ENCODE assay signal across 7 mouse cellular contexts in the genomic region with DNA sequence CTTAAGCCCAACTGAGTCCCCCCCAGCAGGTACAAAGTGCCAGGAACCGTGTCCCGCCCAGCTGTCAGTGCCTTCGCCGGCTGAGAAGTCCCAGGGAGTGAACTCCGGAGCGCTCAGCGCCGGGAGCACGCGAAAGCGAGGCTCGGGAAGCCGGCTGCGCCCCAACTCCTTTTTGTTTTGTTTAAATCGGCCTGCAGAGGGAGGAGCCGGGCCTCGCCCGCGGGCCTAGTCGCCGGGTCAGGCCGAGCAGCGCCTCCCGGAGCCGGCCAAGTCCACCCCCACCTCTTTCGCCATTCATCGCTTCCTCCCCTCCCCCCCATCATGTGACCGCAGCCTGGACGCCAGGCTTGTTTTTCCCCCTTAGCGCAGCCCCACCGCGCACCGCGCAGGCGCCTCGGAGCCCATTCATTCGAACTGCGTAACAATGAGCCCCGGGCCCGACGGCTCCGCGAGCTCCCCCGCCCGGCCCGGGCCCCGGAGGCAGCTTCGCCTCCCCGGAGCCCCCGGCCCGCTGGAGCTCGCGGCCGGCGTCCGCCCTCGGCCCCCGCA. TPM values are rescaled to one million over a fixed set of nuclear protein-coding genes. Genes with fewer than 3 reads are reported as not detected.
DNase-seq lines count a peak whose midpoint lies in the region; ATAC-seq lines count a peak whose summit lies in the region.

No protein-coding gene starts in this region.

- H3K27ac ChIP-seq in embryonic facial prominence, embryonic 12.5 days: peak overlapping the region; percentile 99
- peak overlapping the region; percentile 97 for H3K27ac ChIP-seq in limb, embryonic 11.5 days (replicated peaks; ENCODE audit: low read depth, low read length)
- peak overlapping the region; percentile 98 for H3K27ac ChIP-seq in midbrain, embryonic 14.5 days (replicated peaks; ENCODE audit: low read depth, low read length)

- ATAC-seq in embryonic facial prominence, embryonic 12.5 days (ENCODE audit: insufficient number of reproducible peaks, insufficient read depth, low FRiP score, low TSS enrichment): peak; percentile 72
- ATAC-seq in limb, embryonic 11.5 days (ENCODE audit: insufficient number of reproducible peaks, low FRiP score, low TSS enrichment, low read depth): peak; percentile 65
- peak; percentile 83 for ATAC-seq in midbrain, embryonic 14.5 days (ENCODE audit: low FRiP score, low TSS enrichment)

- no peaks in the 10 kb centered on the region for H3K36me3 ChIP-seq in embryonic facial prominence, embryonic 12.5 days
- no peaks in the 10 kb centered on the region for H3K36me3 ChIP-seq in limb, embryonic 11.5 days (ENCODE audit: control insufficient read depth, insufficient read depth, low read length)
- H3K36me3 ChIP-seq in midbrain, embryonic 14.5 days (ENCODE audit: control insufficient read depth, insufficient read depth, low read length): no peaks in the 10 kb centered on the region

- H3K4me3 ChIP-seq in embryonic facial prominence, embryonic 12.5 days: peak overlapping the region; percentile 92
- peak overlapping the region; percentile 85 for H3K4me3 ChIP-seq in limb, embryonic 11.5 days (ENCODE audit: low read depth, low read length)
- H3K4me3 ChIP-seq in midbrain, embryonic 14.5 days (replicated peaks; ENCODE audit: low read depth, low read length): peak overlapping the region; percentile 91

- no peaks in the 10 kb centered on the region for H3K27me3 ChIP-seq in embryonic facial prominence, embryonic 12.5 days
- no peaks in the 10 kb centered on the region for H3K27me3 ChIP-seq in limb, embryonic 11.5 days (ENCODE audit: control insufficient read depth, insufficient read depth, low read length)
- no peaks in the 10 kb centered on the region for H3K27me3 ChIP-seq in midbrain, embryonic 14.5 days (ENCODE audit: control insufficient read depth, insufficient read depth, low read length)

- H3K4me1 ChIP-seq in embryonic facial prominence, embryonic 12.5 days: 0 out of 2 replicates have a peak, but pooled peaks cover 2% of the 10 kb centered on the region
- no peaks in the 10 kb centered on the region for H3K4me1 ChIP-seq in limb, embryonic 11.5 days (ENCODE audit: control insufficient read depth, insufficient read depth, low read length)
- no peaks in the 10 kb centered on the region; the same call in 1 of the 2 replicates for H3K4me1 ChIP-seq in midbrain, embryonic 14.5 days (ENCODE audit: control insufficient read depth, insufficient read depth, low read length)

- WGBS in embryonic facial prominence, embryonic 12.5 days: under 1% methylated on average over 57 of the region's 58 CpGs
- under 1% methylated on average over 57 of the region's 58 CpGs for WGBS in limb, embryonic 11.5 days
- under 1% methylated on average over 58 of the region's 58 CpGs for WGBS in midbrain, embryonic 14.5 days

- H3K9me3 ChIP-seq in embryonic facial prominence, embryonic 12.5 days: no peaks in the 10 kb centered on the region
- H3K9me3 ChIP-seq in limb, embryonic 11.5 days (ENCODE audit: control insufficient read depth, low read length): no peaks in the 10 kb centered on the region
- no peaks in the 10 kb centered on the region for H3K9me3 ChIP-seq in midbrain, embryonic 14.5 days (ENCODE audit: control insufficient read depth, low read length)

- peak overlapping the region; percentile 54 for H3K4me2 ChIP-seq in embryonic facial prominence, embryonic 12.5 days (replicated peaks)
- H3K4me2 ChIP-seq in limb, embryonic 11.5 days (ENCODE audit: low read depth, severe bottlenecking): peak overlapping the region; percentile 57
- peak overlapping the region; percentile 66 for H3K4me2 ChIP-seq in midbrain, embryonic 14.5 days (ENCODE audit: low read length)

- peak overlapping the region; percentile 92 for H3K9ac ChIP-seq in embryonic facial prominence, embryonic 12.5 days
- peak overlapping the region; percentile 96 for H3K9ac ChIP-seq in limb, embryonic 11.5 days (ENCODE audit: low read length)
- peak overlapping the region; percentile 80 for H3K9ac ChIP-seq in midbrain, embryonic 14.5 days (replicated peaks; ENCODE audit: low read length)

- peak; percentile 92 for DNase-seq in adrenal gland, postnatal 25 days
- peak; percentile 99 for DNase-seq in heart, adult 11 months
- peak; percentile 93 for DNase-seq in kidney, adult 18-20 months
- DNase-seq in limb, embryonic 11.5 days (ENCODE audit: low spot score): peak; percentile 89
- DNase-seq in midbrain, embryonic 14.5 days: peak; percentile 97
- DNase-seq in spleen, adult 18-20 months: peak; percentile 78 to 80

RNA-seq across cellular contexts. Expression of a gene that starts 1.1 kb away (rescaled TPM):
- total RNA-seq in adrenal gland, postnatal 25 days (2021): 121 and 130 TPM in 2 replicates
- 128 and 133 TPM in 2 replicates for polyA plus RNA-seq in embryonic facial prominence, embryonic 12.5 days (2016; fragmentation: Nextera tagmentation; extraction: Ambion mirVana)
- polyA plus RNA-seq in limb, embryonic 11.5 days (2014; fragmentation: Nextera tagmentation; extraction: Ambion mirVana): 123 and 125 TPM in 2 replicates
- polyA plus RNA-seq in midbrain, embryonic 14.5 days (2014; fragmentation: Nextera tagmentation; extraction: Ambion mirVana): 46.2 and 70.8 TPM in 2 replicates

Comparison
In these comparisons a context has a peak if more than half of its experiments do, and no peak if none do; other contexts are left out.
1. Peak in every context shown above with its lines: DNase-seq, ATAC-seq, H3K4me3 ChIP-seq and H3K27ac ChIP-seq.